In the genomic region with DNA sequence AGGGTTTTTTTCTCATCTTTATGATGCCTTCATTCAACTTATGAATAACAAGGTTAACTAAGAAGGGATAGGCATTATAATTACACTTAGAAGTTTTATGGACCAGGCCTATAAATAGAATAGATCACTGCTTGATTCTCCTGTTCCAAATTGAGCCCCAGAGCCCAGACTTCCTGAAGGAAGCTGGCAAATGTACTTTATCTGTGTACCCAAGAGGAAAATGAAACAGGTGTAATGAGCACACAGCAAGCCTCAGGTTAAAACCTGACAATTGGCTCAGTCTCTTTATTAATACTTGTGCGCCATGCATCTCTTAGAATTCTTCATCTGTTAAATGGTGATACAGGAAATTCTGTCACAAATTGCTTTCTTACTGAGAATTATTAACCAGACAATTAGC, we compare ENCODE assay signal across 33 mouse cellular contexts.
"Had no signal": no experiment of that assay in that cellular context is flagged by ENCODE, and none has a peak within 500 bp of the region (broad histone marks: within the 10 kb centered on the region; RNA-seq: fewer than 3 reads in every experiment).

No protein-coding gene starts in this region.

- H3K9me3 ChIP-seq: heart, embryonic 13.5 days; heart, embryonic 15.5 days; hindbrain, embryonic 10.5 days; hindbrain, embryonic 12.5 days; hindbrain, embryonic 13.5 days; hindbrain, embryonic 15.5 days; intestine, embryonic 15.5 days; kidney, embryonic 15.5 days had no signal

- ATAC-seq: hindbrain, embryonic 16.5 days; hindbrain, postnatal 0 days; inflammation-experienced regulatory T-cells, adult 6 months; intestine, embryonic 15.5 days; intestine, embryonic 16.5 days; intestine, postnatal 0 days had no signal

- DNase-seq: heart, postnatal 10 days; heart, postnatal 14 days; heart, postnatal 36 days; heart, postnatal 4 days; kidney, adult 11 months; kidney, adult 18-20 months; kidney, adult 2 months; kidney, adult 8-10 months; kidney, adult 9 months; kidney, postnatal 10 days; kidney, postnatal 14 days; kidney, postnatal 25 days; kidney, postnatal 36 days; kidney, postnatal 4 days; layer of hippocampus, adult 9-11 months; layer of hippocampus, postnatal 36 days had no signal

- H3K27me3 ChIP-seq: heart, embryonic 13.5 days; heart, embryonic 15.5 days; hindbrain, embryonic 12.5 days; hindbrain, embryonic 13.5 days; hindbrain, embryonic 15.5 days; intestine, embryonic 15.5 days; kidney, embryonic 15.5 days had no signal

- H3K4me2 ChIP-seq: heart, embryonic 13.5 days; heart, embryonic 15.5 days; hindbrain, embryonic 12.5 days; hindbrain, embryonic 13.5 days; hindbrain, embryonic 14.5 days; hindbrain, embryonic 15.5 days; intestine, embryonic 15.5 days; kidney, embryonic 15.5 days had no signal

- H3K36me3 ChIP-seq: heart, embryonic 13.5 days; heart, embryonic 15.5 days; hindbrain, embryonic 10.5 days; hindbrain, embryonic 12.5 days; hindbrain, embryonic 13.5 days; hindbrain, embryonic 15.5 days; intestine, embryonic 15.5 days; kidney, embryonic 15.5 days had no signal

- H3K27ac ChIP-seq: heart, embryonic 13.5 days; heart, embryonic 15.5 days; hindbrain, embryonic 10.5 days; hindbrain, embryonic 12.5 days; hindbrain, embryonic 13.5 days; hindbrain, embryonic 14.5 days; hindbrain, embryonic 15.5 days; hindbrain, postnatal 0 days; intestine, embryonic 15.5 days; kidney, embryonic 15.5 days; kidney, postnatal 0 days; layer of hippocampus, adult 2 months; left cerebral cortex, adult 2 months had no signal

- H3K9ac ChIP-seq: heart, embryonic 13.5 days; heart, embryonic 15.5 days; hindbrain, embryonic 12.5 days; hindbrain, embryonic 13.5 days; hindbrain, embryonic 14.5 days; hindbrain, embryonic 15.5 days; intestine, embryonic 15.5 days; kidney, embryonic 15.5 days had no signal

- H3K4me1 ChIP-seq: heart, embryonic 13.5 days; heart, embryonic 15.5 days; hindbrain, embryonic 10.5 days; hindbrain, embryonic 12.5 days; hindbrain, embryonic 13.5 days; hindbrain, embryonic 15.5 days; intestine, embryonic 15.5 days; kidney, embryonic 15.5 days had no signal

- H3K4me3 ChIP-seq: heart, embryonic 13.5 days; heart, embryonic 15.5 days; hindbrain, embryonic 10.5 days; hindbrain, embryonic 12.5 days; hindbrain, embryonic 13.5 days; hindbrain, embryonic 15.5 days; intestine, embryonic 15.5 days; kidney, embryonic 15.5 days; layer of hippocampus, adult 2 months; left cerebral cortex, adult 2 months had no signal
